Mouse (Mus musculus) small intestine, adult 2 months (tissue): Measurements from ENCODE around the gene Mast4.

Experiments used
- CTCF ChIP-seq: fragments of 200-500 bp; IDR thresholded peaks from 2 replicates; pipeline ENCODE4 v1.5.1; 2012; ENCODE audit warnings: low read depth, mild to moderate bottlenecking, control low read depth, inconsistent platforms, low read length, moderate library complexity, mixed read lengths; ENCODE audit not compliant: insufficient replicate concordance, insufficient read length; ENCODE audit errors: extremely low read depth
- POLR2A ChIP-seq: fragments of 200-500 bp; IDR thresholded peaks from 2 replicates; pipeline ENCODE4 v1.6.1; 2012; ENCODE audit warnings: low read depth, mild to moderate bottlenecking, control low read depth, inconsistent platforms, low read length, moderate library complexity

GRCm38 (mm10) chr13:102973853-102974252, 360.4 kb downstream of the Mast4 start:
- no peak for TF ChIP-seq CTCF
- TF ChIP-seq POLR2A: no peak
